Mouse (Mus musculus): ENCODE data around the gene Dnah7b. TPM values are rescaled to one million over a fixed set of nuclear protein-coding genes. Genes with fewer than 3 reads are reported as not detected.
"Not testable (repeated sequence)": the region's sequence is repeated elsewhere in the genome, so short reads cannot be mapped to it uniquely, and the experiment has no call there.

Dnah7b gene
- polyA plus RNA-seq, 1 experiment from 2014 or later = 2.3 TPM

DNA sequence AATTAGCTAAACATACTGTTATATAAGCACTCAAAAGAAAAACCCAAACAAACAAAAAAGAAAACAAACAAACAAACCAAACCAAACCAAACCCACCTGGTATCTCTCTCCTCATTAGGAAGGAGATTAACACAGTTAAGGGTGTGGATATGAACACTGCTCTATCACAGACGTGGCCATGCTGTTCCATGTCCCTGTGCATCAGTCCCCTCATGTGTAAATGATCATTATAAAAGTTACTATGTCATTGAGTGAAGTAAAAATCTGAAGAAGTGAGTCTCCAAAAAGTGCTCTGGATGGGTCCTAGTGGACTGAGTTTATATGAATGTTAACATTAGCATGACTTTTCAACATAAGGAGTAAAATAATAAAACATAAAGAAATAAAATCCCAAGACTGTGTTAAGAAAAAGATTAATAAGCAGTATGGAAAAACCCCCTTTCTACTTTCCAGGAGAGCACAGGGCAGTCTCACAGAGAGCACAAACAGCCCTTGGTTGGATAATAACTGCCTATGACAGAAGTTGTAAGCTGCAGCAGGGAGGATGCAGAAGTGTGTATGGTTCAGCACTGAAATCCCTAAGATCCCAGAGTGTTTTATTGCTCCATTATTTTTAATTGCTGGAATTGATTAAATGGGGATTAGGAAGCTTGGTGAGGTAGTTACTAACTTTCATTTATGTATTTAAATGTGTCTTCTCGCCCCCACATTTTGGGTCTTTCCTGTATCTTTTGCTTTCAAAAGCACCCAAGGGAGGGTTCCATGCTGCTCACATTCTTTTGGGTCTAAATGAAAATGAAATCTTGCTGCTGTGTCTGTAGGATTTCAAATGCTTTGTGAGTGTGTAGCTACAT, 212.2 kb downstream of the Dnah7b start:
- DNase-seq (ENCODE audit: low spot score, missing footprints); H3K4me3 ChIP-seq (ENCODE audit: low read depth, low read length); H3K27me3 ChIP-seq (ENCODE audit: control insufficient read depth, insufficient read depth, low read length); H3K4me1 ChIP-seq (ENCODE audit: control insufficient read depth, insufficient read depth, low read length); H3K36me3 ChIP-seq (ENCODE audit: control insufficient read depth, insufficient read depth, low read length); ATAC-seq (ENCODE audit: low FRiP score); H3K27ac ChIP-seq (ENCODE audit: low read depth, low read length); H3K4me2 ChIP-seq; H3K9me3 ChIP-seq (ENCODE audit: control insufficient read depth, low read length); H3K9ac ChIP-seq (ENCODE audit: low read length): not testable (repeated sequence)
- WGBS = 69% methylated on average over 2 of the region's 2 CpGs

DNA sequence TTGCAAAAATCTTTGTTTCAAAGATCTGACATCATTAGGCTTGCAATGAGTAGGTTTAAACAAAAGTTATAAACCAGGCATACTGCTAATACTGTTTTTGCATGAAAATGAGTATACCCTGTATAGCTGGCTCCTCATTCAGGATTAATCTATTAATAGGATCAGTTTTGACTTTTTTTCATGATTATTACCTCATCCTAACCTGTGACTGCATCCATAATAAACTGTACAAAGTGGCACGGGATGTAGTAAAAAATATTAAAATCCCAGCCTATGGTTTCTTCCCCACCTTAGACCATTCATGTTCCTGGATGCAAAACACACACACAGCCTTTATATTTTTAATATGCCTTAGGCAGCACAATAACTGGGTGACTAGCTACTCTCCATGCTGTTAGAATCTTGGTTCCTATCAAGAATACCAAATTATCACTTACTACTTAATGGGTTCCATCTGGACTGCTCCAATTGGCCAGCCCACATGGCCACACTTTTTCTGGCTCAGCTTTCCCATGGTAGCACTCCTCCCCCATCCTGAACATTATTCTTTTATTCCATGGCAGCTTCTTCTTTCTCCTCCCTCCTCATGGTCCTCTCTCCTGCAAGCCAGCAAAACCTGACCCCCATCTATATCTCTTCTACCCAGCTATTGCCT, 212.9 kb downstream of the Dnah7b start:
- not testable (repeated sequence) for H3K4me1 ChIP-seq (ENCODE audit: control insufficient read depth, insufficient read depth, low read length); H3K9ac ChIP-seq (ENCODE audit: low read length); H3K4me2 ChIP-seq; DNase-seq (ENCODE audit: low spot score, missing footprints); H3K4me3 ChIP-seq (ENCODE audit: low read depth, low read length); H3K9me3 ChIP-seq (ENCODE audit: control insufficient read depth, low read length); H3K36me3 ChIP-seq (ENCODE audit: control insufficient read depth, insufficient read depth, low read length); ATAC-seq (ENCODE audit: low FRiP score); H3K27ac ChIP-seq (ENCODE audit: low read depth, low read length); H3K27me3 ChIP-seq (ENCODE audit: control insufficient read depth, insufficient read depth, low read length)
- 89% methylated on average over 1 of the region's 1 CpGs for WGBS

- H3K9me3 ChIP-seq (ENCODE audit: control insufficient read depth, low read length); ATAC-seq (ENCODE audit: low FRiP score); H3K27me3 ChIP-seq (ENCODE audit: control insufficient read depth, insufficient read depth, low read length); H3K36me3 ChIP-seq (ENCODE audit: control insufficient read depth, insufficient read depth, low read length); H3K4me2 ChIP-seq; H3K27ac ChIP-seq (ENCODE audit: low read depth, low read length); H3K4me1 ChIP-seq (ENCODE audit: control insufficient read depth, insufficient read depth, low read length); DNase-seq (ENCODE audit: low spot score, missing footprints); H3K4me3 ChIP-seq (ENCODE audit: low read depth, low read length); H3K9ac ChIP-seq (ENCODE audit: low read length): not testable (repeated sequence)
- 84% methylated on average over 2 of the region's 2 CpGs for WGBS
Observed at GRCm38 (mm10) chr1:46294451-46294850, 228.3 kb downstream of the Dnah7b start.

- H3K27me3 ChIP-seq (ENCODE audit: control insufficient read depth, insufficient read depth, low read length); H3K4me1 ChIP-seq (ENCODE audit: control insufficient read depth, insufficient read depth, low read length); H3K9ac ChIP-seq (ENCODE audit: low read length); H3K9me3 ChIP-seq (ENCODE audit: control insufficient read depth, low read length); ATAC-seq (ENCODE audit: low FRiP score); H3K4me3 ChIP-seq (ENCODE audit: low read depth, low read length); DNase-seq (ENCODE audit: low spot score, missing footprints); H3K27ac ChIP-seq (ENCODE audit: low read depth, low read length); H3K36me3 ChIP-seq (ENCODE audit: control insufficient read depth, insufficient read depth, low read length); H3K4me2 ChIP-seq: not testable (repeated sequence)
Observed at GRCm38 (mm10) chr1:46325942-46326341, 259.8 kb downstream of the Dnah7b start.

GRCm38 (mm10) chr1:46345301-46345700, 279.2 kb downstream of the Dnah7b start:
- H3K27me3 ChIP-seq (ENCODE audit: control insufficient read depth, insufficient read depth, low read length); H3K36me3 ChIP-seq (ENCODE audit: control insufficient read depth, insufficient read depth, low read length); H3K9ac ChIP-seq (ENCODE audit: low read length); ATAC-seq (ENCODE audit: low FRiP score); H3K4me2 ChIP-seq; H3K27ac ChIP-seq (ENCODE audit: low read depth, low read length); H3K9me3 ChIP-seq (ENCODE audit: control insufficient read depth, low read length); H3K4me3 ChIP-seq (ENCODE audit: low read depth, low read length); H3K4me1 ChIP-seq (ENCODE audit: control insufficient read depth, insufficient read depth, low read length); DNase-seq (ENCODE audit: low spot score, missing footprints): not testable (repeated sequence)
- 96% methylated on average over 3 of the region's 3 CpGs for WGBS

DNA sequence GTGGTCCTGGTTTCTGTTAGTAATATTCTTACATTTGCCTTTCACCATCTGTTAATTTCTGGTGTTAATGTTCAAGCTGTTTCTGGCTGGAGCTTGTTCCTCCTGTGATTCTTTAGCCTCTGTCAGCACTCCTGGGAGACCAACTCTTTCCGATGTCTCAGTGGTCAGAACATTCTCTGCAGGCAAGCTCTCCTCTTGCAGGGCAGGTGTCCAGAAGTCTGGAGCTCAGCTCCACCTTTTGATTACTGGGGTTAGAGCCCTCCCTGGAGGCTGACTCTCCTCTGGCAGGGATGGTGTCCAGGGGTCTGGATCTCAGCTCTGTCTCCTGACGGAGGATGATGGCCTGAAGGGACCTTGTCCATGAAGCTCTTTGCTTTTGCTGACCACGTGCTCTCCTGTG, 314.5 kb downstream of the Dnah7b start:
- H3K36me3 ChIP-seq (ENCODE audit: control insufficient read depth, insufficient read depth, low read length); H3K4me3 ChIP-seq (ENCODE audit: low read depth, low read length); H3K27me3 ChIP-seq (ENCODE audit: control insufficient read depth, insufficient read depth, low read length); H3K9me3 ChIP-seq (ENCODE audit: control insufficient read depth, low read length); ATAC-seq (ENCODE audit: low FRiP score); H3K27ac ChIP-seq (ENCODE audit: low read depth, low read length); H3K9ac ChIP-seq (ENCODE audit: low read length); H3K4me2 ChIP-seq; DNase-seq (ENCODE audit: low spot score, missing footprints); H3K4me1 ChIP-seq (ENCODE audit: control insufficient read depth, insufficient read depth, low read length): not testable (repeated sequence)
- WGBS = 88% methylated on average over 3 of the region's 3 CpGs

DNA sequence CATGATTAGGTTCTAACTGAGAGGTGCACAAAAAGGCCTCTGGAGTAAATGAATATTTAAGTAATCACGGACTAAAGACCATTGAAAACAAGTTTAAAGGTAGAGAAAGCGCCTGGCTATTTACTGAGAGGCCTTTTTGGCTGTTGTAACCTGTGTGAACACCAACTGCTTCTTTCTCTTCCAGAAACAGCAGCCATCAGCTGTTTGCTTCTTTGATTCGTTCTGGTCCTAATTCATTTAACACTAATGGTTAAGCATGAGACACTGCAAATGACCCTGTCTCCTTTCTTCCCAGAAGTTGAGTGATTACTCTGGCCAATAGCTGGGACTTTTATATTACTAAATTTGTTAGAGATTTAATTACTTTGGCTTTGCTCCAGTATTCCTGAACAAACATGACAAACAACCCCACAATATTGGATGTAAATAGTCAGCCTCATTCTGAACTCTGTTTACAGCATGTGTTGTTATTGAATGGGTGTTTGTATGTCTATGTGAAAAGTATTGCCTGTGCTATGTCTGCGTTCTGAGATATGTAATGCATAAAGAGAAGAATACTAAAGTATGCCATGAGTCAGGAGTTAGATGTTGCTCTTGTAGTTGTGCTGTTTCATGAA, 328.7 kb downstream of the Dnah7b start:
- not testable (repeated sequence) for H3K4me3 ChIP-seq (ENCODE audit: low read depth, low read length); H3K27me3 ChIP-seq (ENCODE audit: control insufficient read depth, insufficient read depth, low read length); H3K9me3 ChIP-seq (ENCODE audit: control insufficient read depth, low read length); H3K4me2 ChIP-seq; DNase-seq (ENCODE audit: low spot score, missing footprints); H3K4me1 ChIP-seq (ENCODE audit: control insufficient read depth, insufficient read depth, low read length); H3K36me3 ChIP-seq (ENCODE audit: control insufficient read depth, insufficient read depth, low read length); ATAC-seq (ENCODE audit: low FRiP score); H3K9ac ChIP-seq (ENCODE audit: low read length); H3K27ac ChIP-seq (ENCODE audit: low read depth, low read length)
- 91% methylated on average over 3 of the region's 4 CpGs for WGBS

GRCm38 (mm10) chr1:46408324-46409115, 342.4 kb downstream of the Dnah7b start:
- Histone ChIP-seq H3K4me1 (ENCODE audit: control insufficient read depth, insufficient read depth, low read length) (no peaks in the 10 kb centered on the region), H3K27ac (ENCODE audit: low read depth, low read length) (no peak overlapping the region), H3K4me3 (ENCODE audit: low read depth, low read length) (no peak overlapping the region), H3K4me2 (no peak overlapping the region), H3K36me3 (ENCODE audit: control insufficient read depth, insufficient read depth, low read length) (no peaks in the 10 kb centered on the region), H3K9me3 (ENCODE audit: control insufficient read depth, low read length) (no peaks in the 10 kb centered on the region), H3K9ac (ENCODE audit: low read length) (no peak overlapping the region), H3K27me3 (ENCODE audit: control insufficient read depth, insufficient read depth, low read length) (no peaks in the 10 kb centered on the region)
- no peak for ATAC-seq (ENCODE audit: low FRiP score)
- 84% methylated on average over 6 of the region's 6 CpGs for WGBS
- no peak for DNase-seq (ENCODE audit: low spot score, missing footprints)
